Mouse (Mus musculus): ENCODE data around the gene Sema3g. TPM values are rescaled to one million over a fixed set of nuclear protein-coding genes. Genes with fewer than 3 reads are reported as not detected.

Gene Sema3g
- polyA plus RNA-seq, 1 experiment = 38.8 TPM

- Histone ChIP-seq H3K27me3 (replicated peaks; ENCODE audit: control insufficient read depth, insufficient read depth, low read length) (no peaks in the 10 kb centered on the region), H3K36me3 (ENCODE audit: control insufficient read depth, insufficient read depth, low read length) (no peaks in the 10 kb centered on the region), H3K27ac (ENCODE audit: insufficient read depth, low read depth, low read length) (no peak overlapping the region), H3K4me3 (ENCODE audit: insufficient read depth, low read depth, low read length) (no peak overlapping the region), H3K4me1 (ENCODE audit: control insufficient read depth, insufficient read depth, low read length) (peaks cover 17% of the 10 kb centered on the region)
- DNase-seq = no peak
- TF ChIP-seq CTCF (conservative IDR thresholded peaks at IDR 0.05; ENCODE audit: insufficient read depth, insufficient read length, low read depth, low read length) (no peak), POLR2A (IDR thresholded peaks at IDR 0.05; ENCODE audit: low read depth, low read length) (no peak)
- 86% methylated on average over 4 of the region's 4 CpGs for WGBS
Measured at GRCm38 (mm10) chr14:31209133-31209557, 8.5 kb upstream of the Sema3g start.

- Histone ChIP-seq H3K27ac (ENCODE audit: insufficient read depth, low read depth, low read length) (no peak overlapping the region), H3K4me3 (ENCODE audit: insufficient read depth, low read depth, low read length) (no peak overlapping the region), H3K4me1 (ENCODE audit: control insufficient read depth, insufficient read depth, low read length) (peaks cover 6% of the 10 kb centered on the region), H3K27me3 (replicated peaks; ENCODE audit: control insufficient read depth, insufficient read depth, low read length) (no peaks in the 10 kb centered on the region), H3K36me3 (ENCODE audit: control insufficient read depth, insufficient read depth, low read length) (no peaks in the 10 kb centered on the region)
- TF ChIP-seq CTCF (conservative IDR thresholded peaks at IDR 0.05; ENCODE audit: insufficient read depth, insufficient read length, low read depth, low read length) (no peak), POLR2A (IDR thresholded peaks at IDR 0.05; ENCODE audit: low read depth, low read length) (no peak)
- DNase-seq = no peak
- 93% methylated on average over 6 of the region's 6 CpGs for WGBS
Measured at GRCm38 (mm10) chr14:31211854-31212253, 5.8 kb upstream of the Sema3g start.

- no peak for DNase-seq
- H3K4me3 ChIP-seq (ENCODE audit: insufficient read depth, low read depth, low read length) = no peak overlapping the region
- peaks cover under 1% of the 10 kb centered on the region; the same call in 1 of the 2 replicates for H3K4me1 ChIP-seq (ENCODE audit: control insufficient read depth, insufficient read depth, low read length)
- 78% methylated on average over 3 of the region's 3 CpGs for WGBS
- H3K36me3 ChIP-seq (ENCODE audit: control insufficient read depth, insufficient read depth, low read length) = no peaks in the 10 kb centered on the region
- H3K27ac ChIP-seq (ENCODE audit: insufficient read depth, low read depth, low read length) = no peak overlapping the region
- no peaks in the 10 kb centered on the region for H3K27me3 ChIP-seq (replicated peaks; ENCODE audit: control insufficient read depth, insufficient read depth, low read length)
- TF ChIP-seq POLR2A (IDR thresholded peaks at IDR 0.05; ENCODE audit: low read depth, low read length) (no peak), CTCF (conservative IDR thresholded peaks at IDR 0.05; ENCODE audit: insufficient read depth, insufficient read length, low read depth, low read length) (no peak)
Measured at GRCm38 (mm10) chr14:31212499-31212898, 5.2 kb upstream of the Sema3g start.

GRCm38 (mm10) chr14:31213868-31214267, 3.8 kb upstream of the Sema3g start:
- Histone ChIP-seq H3K27ac (ENCODE audit: insufficient read depth, low read depth, low read length) (no peak overlapping the region), H3K36me3 (ENCODE audit: control insufficient read depth, insufficient read depth, low read length) (no peaks in the 10 kb centered on the region), H3K4me3 (ENCODE audit: insufficient read depth, low read depth, low read length) (no peak overlapping the region), H3K27me3 (replicated peaks; ENCODE audit: control insufficient read depth, insufficient read depth, low read length) (no peaks in the 10 kb centered on the region), H3K4me1 (ENCODE audit: control insufficient read depth, insufficient read depth, low read length) (no peaks in the 10 kb centered on the region)
- no peak for TF ChIP-seq POLR2A (IDR thresholded peaks at IDR 0.05; ENCODE audit: low read depth, low read length)
- no peak for TF ChIP-seq CTCF (conservative IDR thresholded peaks at IDR 0.05; ENCODE audit: insufficient read depth, insufficient read length, low read depth, low read length)
- DNase-seq = no peak
- WGBS = 77% methylated on average over 8 of the region's 8 CpGs

GRCm38 (mm10) chr14:31214684-31215083, 3.0 kb upstream of the Sema3g start:
- Histone ChIP-seq H3K4me3 (ENCODE audit: insufficient read depth, low read depth, low read length) (no peak overlapping the region), H3K4me1 (ENCODE audit: control insufficient read depth, insufficient read depth, low read length) (no peaks in the 10 kb centered on the region), H3K27ac (ENCODE audit: insufficient read depth, low read depth, low read length) (no peak overlapping the region), H3K36me3 (ENCODE audit: control insufficient read depth, insufficient read depth, low read length) (no peaks in the 10 kb centered on the region), H3K27me3 (replicated peaks; ENCODE audit: control insufficient read depth, insufficient read depth, low read length) (no peaks in the 10 kb centered on the region)
- 94% methylated on average over 3 of the region's 3 CpGs for WGBS
- DNase-seq = no peak
- TF ChIP-seq POLR2A (IDR thresholded peaks at IDR 0.05; ENCODE audit: low read depth, low read length) (no peak), CTCF (conservative IDR thresholded peaks at IDR 0.05; ENCODE audit: insufficient read depth, insufficient read length, low read depth, low read length) (no peak)

GRCm38 (mm10) chr14:31215157-31216002, 2.3 kb upstream of the Sema3g start:
- 29% methylated on average over 15 of the region's 15 CpGs for WGBS
- TF ChIP-seq CTCF (conservative IDR thresholded peaks at IDR 0.05; ENCODE audit: insufficient read depth, insufficient read length, low read depth, low read length) (peak; percentile 97), POLR2A (IDR thresholded peaks at IDR 0.05; ENCODE audit: low read depth, low read length) (no peak)
- H3K27me3 ChIP-seq (replicated peaks; ENCODE audit: control insufficient read depth, insufficient read depth, low read length) = no peaks in the 10 kb centered on the region
- DNase-seq = peak; percentile 85
- H3K4me1 ChIP-seq (ENCODE audit: control insufficient read depth, insufficient read depth, low read length) = no peaks in the 10 kb centered on the region
- no peak overlapping the region for H3K4me3 ChIP-seq (ENCODE audit: insufficient read depth, low read depth, low read length)
- H3K36me3 ChIP-seq (ENCODE audit: control insufficient read depth, insufficient read depth, low read length) = no peaks in the 10 kb centered on the region
- H3K27ac ChIP-seq (ENCODE audit: insufficient read depth, low read depth, low read length) = no peak overlapping the region

GRCm38 (mm10) chr14:31216846-31217245, 814 bp upstream of the Sema3g start, which contains the start of gene Nisch:
Nisch (minus strand) TSS chr14:31216946.
- TF ChIP-seq CTCF (conservative IDR thresholded peaks at IDR 0.05; ENCODE audit: insufficient read depth, insufficient read length, low read depth, low read length) (no peak), POLR2A (IDR thresholded peaks at IDR 0.05; ENCODE audit: low read depth, low read length) (no peak)
- 67% methylated on average over 2 of the region's 2 CpGs for WGBS
- 0 out of 2 replicates have a peak within 1 kb of the TSS, but pooled peaks have one; percentile 8 for H3K27ac ChIP-seq (ENCODE audit: insufficient read depth, low read depth, low read length)
- H3K36me3 ChIP-seq (ENCODE audit: control insufficient read depth, insufficient read depth, low read length) = no peaks in the 10 kb centered on the region
- peak within 1 kb of the TSS; percentile 26 for H3K4me3 ChIP-seq (ENCODE audit: insufficient read depth, low read depth, low read length)
- H3K4me1 ChIP-seq (ENCODE audit: control insufficient read depth, insufficient read depth, low read length) = no peaks in the 10 kb centered on the region
- no peak for DNase-seq
- no peaks in the 10 kb centered on the region for H3K27me3 ChIP-seq (replicated peaks; ENCODE audit: control insufficient read depth, insufficient read depth, low read length)
